Mouse (Mus musculus) spleen, adult 18-20 months (tissue): ENCODE measurements around the gene Akap13.
"Not testable (repeated sequence)": the region's sequence is repeated elsewhere in the genome, so short reads cannot be mapped to it uniquely, and the experiment has no call there.

Experiments used
- DNase-seq, 2 experiments: peaks; one replicate each; pipeline ENCODE4 v3.0.0; 2022; ENCODE audit warnings: mixed read lengths in 2 of 2

Gene Akap13

DNA sequence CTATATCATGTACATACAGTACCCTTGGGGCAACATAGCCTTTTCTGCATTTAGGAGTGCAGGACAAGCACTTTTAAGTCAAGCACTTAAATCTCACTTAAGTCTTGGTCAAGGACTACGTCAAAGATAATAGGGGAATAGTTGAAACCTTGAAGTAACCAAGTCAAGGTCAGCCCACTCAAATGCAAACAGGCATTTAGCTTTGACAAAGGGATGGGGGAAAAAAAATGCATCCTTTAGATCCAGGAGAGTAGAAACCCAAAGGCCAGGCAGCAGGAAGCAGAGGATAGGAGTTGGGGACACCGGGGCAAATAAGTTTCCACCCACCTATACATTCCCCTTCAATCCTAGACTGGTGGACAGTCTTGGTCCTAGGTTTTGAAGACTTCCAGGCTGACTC, 322.7 kb downstream of the Akap13 start:
- no peak for DNase-seq

DNA sequence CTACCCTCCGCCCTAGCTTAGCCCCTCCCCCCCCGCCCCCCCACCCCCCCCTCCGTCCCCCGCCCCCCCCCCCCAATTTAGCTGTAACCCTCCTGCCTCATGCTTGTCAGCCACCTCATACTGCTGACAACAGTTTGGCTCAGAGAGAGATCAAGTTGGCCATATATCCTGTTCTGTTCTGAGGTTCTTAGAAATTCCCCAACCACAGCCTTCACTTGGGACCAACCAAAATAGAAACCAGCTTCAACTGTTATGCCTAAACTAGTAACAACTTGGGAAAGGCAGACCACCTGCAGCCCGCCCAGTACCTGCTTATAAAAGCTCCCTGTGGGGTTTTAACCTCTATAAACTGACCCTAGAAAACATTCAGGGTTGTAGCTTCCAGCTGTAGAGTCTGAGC, 325.5 kb downstream of the Akap13 start:
- no peak for DNase-seq

DNA sequence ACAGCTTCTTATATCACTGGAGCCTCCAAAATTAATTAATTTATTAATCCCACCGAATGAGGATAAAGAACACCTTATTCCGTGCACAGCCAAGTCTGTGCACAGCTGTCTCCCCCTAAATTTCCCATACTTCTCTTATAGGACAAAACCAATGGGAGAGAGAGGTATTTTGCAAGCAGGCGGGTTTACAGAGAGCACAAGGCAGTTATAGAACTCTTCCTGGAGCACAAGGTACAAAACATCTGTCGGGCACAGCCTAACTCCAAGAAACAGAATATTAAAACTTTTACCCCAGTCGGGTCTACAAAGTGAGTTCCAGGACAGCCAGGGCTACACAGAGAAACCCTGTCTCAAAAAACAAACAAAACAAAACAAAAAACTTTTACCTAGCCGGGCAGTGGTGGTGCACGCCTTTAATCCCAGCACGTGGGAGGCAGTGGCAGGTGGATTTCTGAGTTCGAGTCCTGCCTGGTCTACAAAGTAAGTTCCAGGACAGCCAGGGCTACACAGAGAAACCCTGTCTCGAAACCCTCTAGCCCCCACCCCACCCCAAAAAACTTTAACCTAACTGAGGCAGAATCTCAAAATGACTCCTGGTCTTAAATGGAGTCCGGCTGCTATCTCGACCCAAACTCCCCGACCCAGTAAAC, 326.1 kb downstream of the Akap13 start:
- DNase-seq = no peak

DNA sequence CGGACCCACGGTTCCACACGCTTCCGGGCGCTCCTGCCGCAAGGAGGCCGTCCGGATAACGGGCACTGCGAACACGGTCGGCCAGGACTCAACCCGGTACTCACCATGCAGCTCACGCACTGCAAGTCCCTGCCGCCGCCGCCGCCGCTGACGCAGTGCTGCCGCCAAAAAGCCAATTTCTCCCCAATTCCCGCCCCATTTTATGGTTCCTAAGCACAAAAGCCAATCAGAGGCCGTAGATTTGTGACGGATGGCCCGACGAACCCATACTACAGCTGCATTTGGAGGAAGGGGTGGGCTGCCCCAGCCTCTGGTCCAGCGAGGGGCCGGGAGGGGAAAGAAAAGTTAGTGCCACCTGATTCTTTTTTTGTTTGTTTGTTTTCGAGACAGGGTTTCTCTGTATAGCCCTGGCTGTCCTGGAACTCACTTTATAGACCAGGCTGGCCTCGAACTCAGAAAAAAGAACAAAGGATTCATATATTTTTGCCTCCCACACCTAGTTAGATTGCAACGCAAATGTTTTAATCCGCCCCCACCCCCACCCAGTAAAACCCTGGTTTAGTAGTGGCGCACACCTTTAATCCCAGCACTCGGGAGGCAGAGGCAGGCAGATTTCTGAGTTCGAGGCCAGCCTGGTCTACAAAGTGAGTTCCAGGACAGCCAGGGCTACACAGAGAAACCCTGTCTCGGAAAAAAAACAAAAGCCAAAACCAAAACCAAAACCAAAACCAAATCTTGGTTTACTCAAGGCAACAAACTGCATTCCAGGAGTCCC, 326.8 kb downstream of the Akap13 start:
- peak; percentile 82 to 85 for DNase-seq

DNA sequence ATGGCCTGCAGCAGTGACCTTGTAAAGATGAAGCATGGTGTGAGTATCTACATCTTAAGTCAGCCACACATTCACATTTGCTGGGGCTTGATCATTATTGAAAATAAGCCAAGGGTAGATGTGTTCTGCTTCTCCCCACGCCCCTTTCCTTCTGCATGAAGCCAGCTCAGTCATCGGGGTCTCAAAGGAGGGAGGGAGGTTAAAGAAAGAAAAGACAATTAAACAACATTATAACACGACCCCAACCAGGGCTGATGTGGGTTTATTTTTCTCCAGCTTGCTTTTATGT, 327.3 kb downstream of the Akap13 start:
- DNase-seq = no peak

DNA sequence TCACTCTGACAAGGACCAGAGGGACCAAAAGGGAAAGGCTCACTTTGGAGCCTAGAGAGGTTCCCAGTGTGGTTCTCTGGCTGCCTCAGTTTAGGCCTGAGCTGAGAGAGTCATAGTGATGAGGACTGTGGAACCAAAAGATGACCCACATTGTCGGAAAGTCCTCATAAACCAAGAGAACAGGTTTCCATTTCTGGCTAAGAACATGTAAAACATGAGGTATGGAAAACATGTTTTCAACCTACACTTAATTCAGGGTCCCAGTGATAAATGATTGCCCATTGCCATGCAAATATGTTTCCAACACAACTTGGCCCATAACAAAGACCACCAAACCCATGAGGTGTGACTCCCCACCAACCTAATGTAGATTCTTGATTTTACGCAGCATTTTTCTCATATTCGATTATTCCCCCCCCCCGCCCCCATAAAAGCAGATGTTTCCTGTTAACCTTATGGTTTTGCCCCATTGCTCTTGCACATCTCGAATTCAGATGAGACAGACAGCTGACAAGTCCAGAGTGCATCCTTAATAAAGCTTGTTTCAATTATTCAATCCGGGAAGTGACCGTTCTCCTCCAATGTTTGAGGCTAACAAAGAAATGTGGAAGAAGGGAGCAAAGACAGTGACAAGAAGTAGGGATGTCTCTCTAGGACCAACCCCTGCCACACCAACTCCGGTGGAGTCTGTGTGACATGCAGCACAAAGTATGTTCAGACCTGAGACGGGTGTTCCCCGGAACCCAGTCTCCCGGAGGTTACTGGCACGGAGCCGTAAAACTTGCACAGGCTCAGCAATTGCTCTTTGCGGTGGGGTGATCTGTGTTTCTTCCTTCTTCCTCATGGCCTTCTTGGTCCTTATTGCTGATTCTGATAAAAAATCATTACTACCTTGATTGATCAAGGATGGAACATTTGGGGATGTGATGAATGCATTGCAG, 330.3 kb downstream of the Akap13 start:
- DNase-seq = no peak

DNA sequence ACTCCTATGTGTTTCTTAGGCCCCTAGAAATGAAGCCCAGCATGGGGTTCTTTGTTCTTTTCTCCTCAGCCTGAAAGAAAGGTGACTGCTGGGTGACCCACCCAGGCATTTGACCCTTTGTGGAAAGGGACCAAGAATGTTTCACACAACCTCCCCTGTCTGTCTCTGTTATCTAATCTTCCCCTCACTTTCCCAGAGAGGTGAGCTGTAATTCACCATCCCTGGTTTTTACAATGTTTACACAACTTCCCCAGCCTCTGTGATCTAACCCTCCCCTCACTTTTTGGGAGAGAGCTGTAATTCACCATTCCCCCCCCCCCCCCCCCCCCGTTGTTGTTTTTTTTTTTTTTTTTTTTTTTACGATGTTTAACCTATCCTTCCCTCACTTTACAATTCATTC, 331.5 kb downstream of the Akap13 start:
- no peak for DNase-seq

DNA sequence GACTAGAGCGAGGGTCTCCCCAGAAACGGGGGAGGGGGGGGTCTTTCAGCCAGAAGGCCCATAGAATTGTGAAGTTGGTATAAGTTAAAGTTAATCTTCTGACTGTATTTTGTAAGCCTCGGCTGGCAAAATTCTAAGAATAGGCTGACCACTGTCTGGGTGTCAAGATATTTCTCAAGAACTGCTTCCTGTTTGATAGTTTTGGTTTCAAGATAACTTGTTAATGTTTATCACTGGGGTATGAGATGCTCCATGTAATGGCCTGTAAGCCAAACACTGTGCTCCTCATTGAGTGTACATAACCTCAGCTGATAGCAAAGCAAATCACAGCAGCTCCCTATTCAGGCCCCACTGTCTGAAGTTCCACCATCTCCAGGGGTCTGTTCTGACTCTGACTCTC, 332.0 kb downstream of the Akap13 start:
- no peak for DNase-seq

DNA sequence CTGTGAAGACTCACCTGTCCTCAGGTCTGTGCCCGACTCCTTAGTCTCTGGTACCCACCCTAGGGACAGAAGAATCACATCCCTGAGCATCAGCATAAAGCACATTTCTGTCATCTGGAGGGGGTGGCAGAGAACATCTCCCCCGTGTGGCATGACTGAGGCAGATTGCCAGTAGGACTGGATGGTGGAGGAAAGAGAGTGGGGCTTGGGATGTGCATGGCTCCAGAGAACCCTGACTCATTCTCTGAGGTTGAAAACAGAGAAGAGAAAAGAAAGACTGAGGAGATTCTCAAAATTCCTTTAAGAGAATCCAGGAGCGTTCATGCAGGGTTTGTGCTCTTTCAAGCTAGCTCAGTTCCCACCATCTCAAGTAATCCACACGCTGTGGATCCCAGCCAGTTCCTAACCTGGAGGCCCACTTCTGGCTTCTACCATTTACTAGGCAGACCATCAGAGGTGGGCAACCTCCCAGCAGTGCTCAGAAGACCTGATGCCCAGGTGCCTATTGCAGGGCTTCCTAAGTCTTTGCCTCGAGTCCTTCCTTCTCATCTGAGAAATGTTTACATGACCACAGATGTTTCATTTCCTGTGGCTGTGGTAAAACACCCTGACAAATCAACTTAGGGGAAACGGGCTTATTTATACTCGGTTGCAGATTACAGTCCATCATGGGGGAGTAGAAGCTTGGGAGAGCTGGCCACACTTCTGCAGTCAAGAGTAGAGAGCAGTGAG, 332.9 kb downstream of the Akap13 start:
- not testable (repeated sequence) for DNase-seq

DNA sequence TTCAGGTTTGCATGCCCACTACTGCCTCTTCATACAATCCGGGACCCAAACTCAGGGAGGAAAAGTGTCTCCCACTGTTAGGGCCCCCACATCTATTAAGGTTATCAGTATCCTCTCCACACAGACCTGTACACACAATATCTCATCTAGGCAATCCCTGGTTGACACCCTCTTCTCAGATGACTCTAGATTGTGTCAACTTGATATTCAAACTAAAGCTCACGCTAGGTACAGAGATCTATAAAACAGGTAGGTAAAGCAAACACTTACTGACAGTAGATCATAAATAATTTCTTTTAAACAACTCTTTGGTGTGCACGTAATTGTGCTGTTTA, 333.4 kb downstream of the Akap13 start:
- DNase-seq = not testable (repeated sequence)

DNA sequence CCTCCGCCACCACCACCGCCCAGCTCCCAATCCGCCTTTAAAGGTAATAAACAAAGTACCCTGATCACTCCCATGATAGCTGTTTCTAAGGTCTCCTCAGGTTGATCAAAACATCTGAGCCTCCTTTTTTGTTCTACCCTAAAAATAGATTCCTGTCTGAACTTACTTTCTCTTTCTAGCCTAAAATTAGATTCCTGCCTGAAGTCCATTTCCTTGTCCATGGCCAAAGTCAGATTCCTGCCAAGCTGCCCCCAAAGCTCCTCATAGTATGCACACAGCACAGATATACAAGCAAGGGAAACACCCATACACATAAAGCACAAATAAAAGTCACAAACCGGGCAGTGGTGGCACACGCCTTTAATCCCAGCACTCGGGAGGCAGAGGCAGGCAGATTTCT, 334.4 kb downstream of the Akap13 start:
- DNase-seq = no peak

DNA sequence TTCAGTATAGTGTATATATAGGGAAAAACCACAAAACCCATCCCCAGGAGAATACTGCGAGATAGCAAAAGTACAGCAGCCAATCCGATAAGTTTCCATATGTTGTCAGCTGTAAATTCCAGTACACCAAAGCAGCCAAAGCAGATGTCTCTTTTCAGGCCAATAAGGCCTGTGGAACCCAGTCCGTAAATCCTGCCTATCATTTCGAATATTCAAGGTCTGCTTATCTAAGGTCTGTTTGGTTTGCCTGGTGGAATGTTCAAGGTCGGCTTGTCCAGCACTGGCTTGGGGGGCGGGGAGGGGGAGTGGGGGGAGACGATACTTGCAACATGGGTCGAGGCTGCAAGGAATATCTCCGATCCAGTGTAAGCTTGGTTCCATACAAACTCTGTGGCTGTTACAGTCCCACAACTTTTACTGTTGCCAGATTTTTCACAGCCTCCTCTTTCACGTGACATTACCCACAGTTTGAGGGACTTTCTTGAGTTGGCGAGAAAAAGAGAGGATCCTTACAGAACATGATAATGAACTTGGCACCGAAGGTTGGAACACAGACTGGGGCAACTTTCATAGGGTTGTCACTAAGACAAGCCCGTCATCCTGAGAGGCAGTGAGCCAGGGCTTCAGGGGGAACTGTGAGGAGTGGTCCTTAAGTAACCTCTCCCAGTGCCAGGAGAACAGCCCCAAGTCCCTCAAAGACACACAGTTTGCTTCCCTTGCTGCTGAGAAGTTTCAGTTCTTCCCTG, 335.9 kb downstream of the Akap13 start:
- not testable (repeated sequence) for DNase-seq

DNA sequence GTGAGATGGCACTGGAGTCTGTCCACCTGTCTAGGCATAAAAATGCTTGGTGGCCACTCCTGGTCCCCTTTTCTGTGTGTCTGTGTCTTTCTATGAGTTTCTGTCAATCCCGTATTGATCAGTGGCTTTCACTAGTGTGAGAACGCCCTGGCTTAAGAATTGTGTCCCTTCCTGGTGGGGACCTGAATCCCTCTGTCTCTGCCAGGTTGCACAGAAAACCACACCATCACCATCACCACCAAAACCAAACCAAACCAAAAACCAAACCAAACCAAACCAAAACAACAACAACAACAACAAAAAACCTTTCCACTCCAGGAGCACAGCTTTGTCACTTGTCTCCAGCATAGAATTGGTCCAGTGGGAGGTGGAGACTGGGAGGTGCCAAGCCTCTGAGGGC, 337.8 kb downstream of the Akap13 start:
- DNase-seq = no peak

DNA sequence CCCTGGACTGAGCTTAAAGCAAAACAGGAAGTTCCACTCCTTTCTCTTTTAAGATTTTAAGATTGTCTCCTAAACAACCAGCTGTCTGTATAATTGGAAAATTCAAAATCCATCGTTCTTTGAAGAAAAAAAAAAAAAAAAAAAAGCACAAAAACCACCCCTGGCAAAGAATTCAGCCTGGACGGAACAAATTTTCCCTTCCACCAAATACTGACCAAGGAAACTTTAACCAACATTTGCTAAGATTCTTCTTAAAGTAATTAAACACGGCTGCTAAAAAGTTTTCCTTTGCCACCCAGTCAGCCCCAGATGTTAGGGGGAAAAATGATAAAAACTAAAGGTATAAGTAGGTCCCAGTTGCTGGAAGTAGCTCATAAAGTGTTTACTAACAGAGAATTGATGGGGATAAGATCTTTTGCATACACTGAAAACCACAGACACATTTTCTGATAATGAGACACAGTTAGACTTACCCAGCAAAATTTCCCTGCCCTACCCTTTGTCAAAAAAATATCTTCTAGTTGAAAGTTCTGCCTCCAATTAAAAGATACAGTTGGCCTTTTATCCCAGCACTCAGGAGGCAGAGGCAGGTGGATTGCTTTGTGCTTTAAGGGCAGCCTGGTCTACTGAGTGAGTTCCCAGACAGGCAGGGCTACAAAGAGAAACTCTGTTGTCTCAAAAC, 338.5 kb downstream of the Akap13 start:
- DNase-seq = no peak

DNA sequence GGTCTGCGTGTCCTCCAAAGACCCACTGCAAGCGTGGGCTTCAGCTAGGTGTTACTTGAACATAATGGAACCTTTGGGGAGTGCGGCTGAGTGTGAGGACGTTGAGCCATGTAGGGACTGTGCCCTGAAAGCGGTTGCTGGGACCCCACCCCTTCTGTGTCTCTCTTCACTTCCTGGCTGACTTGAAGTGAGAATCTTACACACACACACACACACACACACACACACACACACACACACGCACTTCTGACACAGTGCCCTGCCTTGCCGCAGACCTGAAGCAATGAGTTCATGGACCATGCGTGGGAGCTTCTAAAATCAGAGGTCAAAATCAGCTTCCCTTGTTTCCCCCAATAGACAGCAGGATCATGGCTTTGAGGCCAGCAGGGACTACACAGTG, 339.8 kb downstream of the Akap13 start:
- DNase-seq = peak; percentile 43 to 46

DNA sequence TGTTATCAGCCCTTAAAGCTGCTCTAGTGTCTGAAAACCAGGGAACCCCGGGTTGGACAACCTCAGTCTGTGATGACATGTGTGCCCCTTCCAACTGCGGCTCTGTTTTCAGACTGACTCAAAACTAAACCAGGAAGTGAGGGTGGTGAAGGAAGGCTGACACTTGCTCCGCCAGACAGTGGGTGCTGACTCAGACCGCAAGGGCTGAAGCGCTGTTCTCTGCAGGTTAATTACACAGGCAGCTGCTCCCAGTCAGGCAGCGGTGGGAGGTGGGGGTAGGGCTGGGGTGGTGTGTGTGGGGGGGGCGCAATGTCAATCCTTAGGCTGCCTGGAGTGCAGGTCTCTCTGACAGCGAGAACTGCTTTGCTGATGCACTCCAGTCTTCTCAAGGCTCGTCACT, 341.1 kb downstream of the Akap13 start:
- peak; percentile 51 to 58 for DNase-seq

DNA sequence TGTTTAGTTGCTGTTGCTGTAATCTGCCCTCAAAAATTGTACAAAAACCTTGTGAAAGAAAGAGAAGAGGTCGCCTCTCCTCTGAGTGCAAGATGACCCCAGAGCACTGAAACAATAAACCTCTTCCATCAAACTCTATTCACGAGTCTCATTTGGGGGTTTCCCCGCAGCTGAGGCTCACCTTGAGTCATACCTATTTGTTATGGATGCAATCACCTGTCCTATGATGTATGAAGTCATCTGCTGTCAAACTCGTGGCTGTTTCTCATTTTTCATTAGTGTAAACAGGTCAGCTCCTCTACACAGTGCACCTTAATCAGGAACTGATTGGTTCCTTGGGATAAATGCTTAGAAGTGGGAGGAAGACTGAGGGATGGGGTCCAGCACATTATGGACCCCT, 345.2 kb downstream of the Akap13 start:
- no peak for DNase-seq

DNA sequence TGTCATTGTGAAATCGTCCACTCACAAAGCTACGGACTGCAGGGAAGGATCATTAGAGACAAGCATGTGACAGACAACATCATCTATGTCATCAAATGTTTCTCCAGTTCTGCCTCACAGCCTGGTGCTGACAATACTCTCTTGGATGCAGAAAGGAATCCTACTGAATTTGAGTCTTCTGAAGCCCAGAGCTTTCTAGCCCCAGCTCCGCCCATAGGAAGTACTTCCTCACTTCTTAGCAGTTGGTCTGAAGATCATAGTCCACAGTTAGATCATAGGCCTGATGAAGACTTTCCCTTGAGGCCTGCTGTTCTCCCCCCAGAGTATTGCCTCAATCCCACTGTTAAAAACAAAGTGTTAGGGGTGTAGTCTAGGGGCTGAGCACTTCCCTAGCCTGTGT, 345.7 kb downstream of the Akap13 start:
- no peak for DNase-seq

DNA sequence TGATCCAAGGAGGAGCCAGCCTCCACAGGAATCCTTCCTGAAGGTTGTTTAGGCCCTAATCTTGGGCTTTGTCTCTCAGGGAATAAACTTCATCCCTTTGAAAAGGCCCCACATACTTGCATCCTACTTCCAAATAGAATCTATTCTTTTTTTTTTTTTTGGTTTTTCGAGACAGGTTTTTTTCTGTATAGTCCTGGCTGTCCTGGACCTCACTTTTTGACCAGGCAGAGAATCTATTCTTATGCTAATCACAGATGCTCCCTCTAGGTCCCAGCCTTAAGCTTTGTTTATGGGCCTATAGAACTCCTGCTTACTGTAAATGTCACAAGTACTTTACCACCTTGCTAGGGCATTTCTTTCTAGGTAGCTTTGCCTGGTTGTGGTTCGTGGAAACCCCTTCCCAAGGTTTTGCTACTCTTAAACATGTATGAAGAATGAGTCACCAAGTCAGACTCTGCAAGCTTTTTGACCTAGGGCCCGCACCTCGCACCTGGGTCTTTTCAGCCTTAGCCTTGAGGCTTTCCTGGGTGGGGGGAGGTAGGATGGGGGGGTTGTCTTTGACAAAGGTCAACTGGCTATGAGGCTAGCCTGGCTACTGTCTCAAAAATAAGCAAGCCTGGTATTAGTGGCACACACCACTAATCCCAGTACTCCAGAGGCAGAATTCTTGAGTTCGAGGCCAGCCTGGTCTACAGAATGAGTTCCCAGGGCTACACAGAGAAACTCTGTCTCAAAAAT, 346.5 kb downstream of the Akap13 start:
- no peak for DNase-seq

DNA sequence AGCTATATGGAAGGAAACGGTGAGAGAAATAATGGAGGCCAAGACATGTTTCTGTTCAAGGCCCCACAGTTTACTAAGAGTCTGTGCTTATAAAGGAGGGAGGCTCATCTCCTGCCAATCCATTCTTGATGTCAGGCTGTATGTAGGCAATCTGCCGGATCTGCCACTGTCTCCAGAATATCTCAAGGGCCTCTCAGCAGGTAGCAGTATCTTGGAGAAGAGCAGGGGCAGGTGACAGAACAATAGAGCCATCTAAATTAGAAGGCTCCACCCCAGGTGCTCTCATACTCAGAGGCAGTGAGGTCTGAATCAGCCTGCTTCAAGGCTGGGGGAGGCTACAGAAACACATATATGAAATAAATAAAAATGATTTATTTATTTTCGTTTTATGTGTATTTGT, 347.6 kb downstream of the Akap13 start:
- no peak for DNase-seq
